Mouse (Mus musculus) gonadal fat pad, adult 2 months (tissue): ENCODE data around the gene Vsir. TPM values are rescaled to one million over a fixed set of nuclear protein-coding genes. Genes with fewer than 3 reads are reported as not detected.

Experiments used
- polyA plus RNA-seq: library from polyadenylated mRNA; depleted of rRNA; stranded (reverse); fragments of >200 nt; gene quantifications from 2 replicates; pipeline ENCODE4 v1.2.3, GENCODE M21; 2012; rRNA removed

The Vsir gene
- polyA plus RNA-seq, 1 experiment: 89.7 TPM

Other genes with a start within 250 kb of the Vsir start
- 29.0 and 38.6 TPM in 2 replicates for gene Spock2, start 240.6 kb upstream of the Vsir start, polyA plus RNA-seq
- 1.2 and 1.4 TPM in 2 replicates for gene Chst3, start 127.6 kb upstream of the Vsir start, polyA plus RNA-seq
- 1,616 and 1,617 TPM in 2 replicates for gene Psap, start 69.2 kb upstream of the Vsir start, polyA plus RNA-seq
- 0.90 and 0.99 TPM in 2 replicates for gene Gm17455, start 52.9 kb downstream of the Vsir start, polyA plus RNA-seq